Mouse (Mus musculus) lung, postnatal 0 days (tissue): Measurements from ENCODE around the gene Gm42372.

Experiments
- CTCF ChIP-seq: IDR thresholded peaks from 2 replicates; pipeline ENCODE4 v1.5.1; 2016; ENCODE audit warnings: antibody characterized with exemption, mild to moderate bottlenecking
- EP300 ChIP-seq: IDR thresholded peaks from 2 replicates; pipeline ENCODE4 v1.6.1; 2016; ENCODE audit warnings: antibody characterized with exemption, mild to moderate bottlenecking, control low read depth

DNA sequence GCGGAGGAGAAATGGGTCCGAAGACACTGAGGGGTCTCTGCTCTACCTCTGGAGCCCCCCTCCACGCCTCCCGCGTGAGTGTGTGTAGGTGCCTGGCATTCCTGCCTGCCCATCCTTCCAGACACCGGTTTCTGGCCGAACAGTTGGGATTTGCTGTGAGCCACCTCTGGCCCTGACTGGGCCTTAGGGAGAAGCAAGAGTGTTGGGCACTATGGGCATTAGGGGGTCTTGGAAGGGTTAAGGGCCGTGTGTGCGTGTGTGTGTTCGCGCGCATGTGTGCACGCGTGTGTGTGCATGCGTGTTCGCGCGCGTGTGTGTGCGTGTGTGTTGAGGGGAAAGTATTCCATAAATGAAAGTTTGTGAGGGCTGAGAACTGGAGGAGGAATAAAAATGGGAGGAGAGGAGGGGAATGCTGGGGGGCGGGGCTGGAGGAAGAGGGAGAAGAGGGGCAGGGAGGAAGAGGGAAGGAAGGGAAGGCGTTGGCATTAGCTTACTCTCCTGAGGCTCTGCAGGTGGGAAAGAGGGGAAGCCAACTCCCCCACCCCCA, 35.5 kb upstream of the Gm42372 start:
- TF ChIP-seq CTCF (no peak), EP300 (no peak)
